ENCODE assay signal across 7 mouse cellular contexts in genomic region chr14:21488426-21489115, GRCm38 (mm10). TPM values are rescaled to one million over a fixed set of nuclear protein-coding genes. Genes with fewer than 3 reads are reported as not detected.
DNase-seq lines count a peak whose midpoint lies in the region; ATAC-seq and TF ChIP-seq lines count a peak whose summit lies in the region.
"Not testable (repeated sequence)": the region's sequence is repeated elsewhere in the genome, so short reads cannot be mapped to it uniquely, and the experiment has no call there.

No protein-coding gene starts in this region.

- DNase-seq in ES-E14 (ENCODE audit: low read depth, low spot score); forebrain, embryonic 10.5 days (ENCODE audit: extremely low spot score, low spot score); forebrain, embryonic 14.5 days (ENCODE audit: low spot score); hindbrain, embryonic 10.5 days (ENCODE audit: low spot score): not testable (repeated sequence)
- peak; percentile 5 for DNase-seq in midbrain, postnatal 0 days (ENCODE audit: low spot score)

- peaks cover 40% of the 10 kb centered on the region for H3K36me3 ChIP-seq in ES-E14 (ENCODE audit: control insufficient read depth, insufficient read depth, low read length, poor library complexity, severe bottlenecking)
- H3K36me3 ChIP-seq in forebrain, embryonic 10.5 days (replicated peaks); forebrain, embryonic 14.5 days (ENCODE audit: control insufficient read depth, insufficient read depth, low read length); hindbrain, embryonic 10.5 days; hindbrain, embryonic 16.5 days (ENCODE audit: control insufficient read depth, insufficient read depth, low read length); midbrain, embryonic 12.5 days; midbrain, postnatal 0 days (ENCODE audit: insufficient read depth, low read length): not testable (repeated sequence)

- in situ Hi-C loops in ES-E14 (cut with MboI; ENCODE audit: low sequenced_read_pairs in 2 of 2, unreplicated experiment in 2 of 2): not testable (repeated sequence)

- not testable (repeated sequence) for H3K4me2 ChIP-seq in forebrain, embryonic 14.5 days (ENCODE audit: low read length); hindbrain, embryonic 16.5 days (ENCODE audit: low read length); midbrain, embryonic 12.5 days (replicated peaks); midbrain, postnatal 0 days (ENCODE audit: low read depth, low read length, poor library complexity, severe bottlenecking)

- peak; percentile 84 for ATAC-seq in forebrain, embryonic 14.5 days
- 0 out of 2 replicates have a peak, but pooled peaks have one; percentile 60 for ATAC-seq in hindbrain, embryonic 16.5 days
- ATAC-seq in midbrain, embryonic 12.5 days (ENCODE audit: low FRiP score, low read depth); midbrain, postnatal 0 days (ENCODE audit: low FRiP score): not testable (repeated sequence)

- not testable (repeated sequence) for H3K27me3 ChIP-seq in forebrain, embryonic 10.5 days (ENCODE audit: poor library complexity, severe bottlenecking); forebrain, embryonic 14.5 days (replicated peaks; ENCODE audit: control insufficient read depth, insufficient read depth, low read length); hindbrain, embryonic 10.5 days (ENCODE audit: insufficient read depth, poor library complexity, severe bottlenecking); hindbrain, embryonic 16.5 days (replicated peaks; ENCODE audit: control insufficient read depth, insufficient read depth, low read length); midbrain, embryonic 12.5 days; midbrain, postnatal 0 days (ENCODE audit: insufficient read depth, low read length)

- peaks cover 0 to 17% of the 10 kb centered on the region in 2 experiments; a peak in 3 of 4 replicates for H3K4me1 ChIP-seq in ES-E14 (ENCODE audit: control insufficient read depth in 2 of 2, insufficient read depth in 2 of 2, low read length in 2 of 2, poor library complexity in 1 of 2)
- peaks cover 18% of the 10 kb centered on the region for H3K4me1 ChIP-seq in forebrain, embryonic 10.5 days
- H3K4me1 ChIP-seq in forebrain, embryonic 14.5 days (ENCODE audit: control insufficient read depth, insufficient read depth, low read length); hindbrain, embryonic 10.5 days (replicated peaks); hindbrain, embryonic 16.5 days (ENCODE audit: control insufficient read depth, insufficient read depth, low read depth, low read length); midbrain, embryonic 12.5 days; midbrain, postnatal 0 days (ENCODE audit: insufficient read depth, low read length): not testable (repeated sequence)

- not testable (repeated sequence) for H3K4me3 ChIP-seq in ES-E14 (ENCODE audit: insufficient read depth in 1 of 2, low read depth in 1 of 2, low read length in 2 of 2, poor library complexity in 1 of 2, severe bottlenecking in 1 of 2); forebrain, embryonic 10.5 days; forebrain, embryonic 14.5 days (ENCODE audit: low read depth, low read length); hindbrain, embryonic 10.5 days; hindbrain, embryonic 16.5 days (ENCODE audit: low read length); midbrain, embryonic 12.5 days; midbrain, postnatal 0 days (ENCODE audit: low read depth, low read length)

- peak overlapping the region; percentile 29; the same call in 1 of the 2 replicates for H3K27ac ChIP-seq in ES-E14 (ENCODE audit: insufficient read depth, low read depth, low read length, poor library complexity, severe bottlenecking)
- H3K27ac ChIP-seq in forebrain, embryonic 10.5 days: peak overlapping the region; percentile 68
- H3K27ac ChIP-seq in forebrain, embryonic 14.5 days (ENCODE audit: low read depth, low read length): peak overlapping the region; percentile 58
- H3K27ac ChIP-seq in hindbrain, embryonic 10.5 days: peak overlapping the region; percentile 63
- H3K27ac ChIP-seq in hindbrain, embryonic 16.5 days (ENCODE audit: low read depth, low read length): peak overlapping the region; percentile 17; the same call in 1 of the 2 replicates
- peak overlapping the region; percentile 64 for H3K27ac ChIP-seq in midbrain, embryonic 12.5 days (replicated peaks)
- H3K27ac ChIP-seq in midbrain, postnatal 0 days (ENCODE audit: low read depth, low read length): not testable (repeated sequence)

- not testable (repeated sequence) for H3K9ac ChIP-seq in ES-E14 (ENCODE audit: insufficient read depth, low read depth, low read length, poor library complexity, severe bottlenecking); forebrain, embryonic 14.5 days (ENCODE audit: low read length); hindbrain, embryonic 16.5 days (ENCODE audit: low read depth, low read length); midbrain, embryonic 12.5 days (replicated peaks); midbrain, postnatal 0 days (replicated peaks; ENCODE audit: low read length, poor library complexity, severe bottlenecking)

- H3K9me3 ChIP-seq in ES-E14 (ENCODE audit: control insufficient read depth, insufficient read depth, low read depth, low read length); forebrain, embryonic 10.5 days; forebrain, embryonic 14.5 days (replicated peaks; ENCODE audit: control insufficient read depth, low read length); hindbrain, embryonic 10.5 days; hindbrain, embryonic 16.5 days (ENCODE audit: control insufficient read depth, low read length); midbrain, embryonic 12.5 days; midbrain, postnatal 0 days (ENCODE audit: low read length): not testable (repeated sequence)

- TF ChIP-seq CTCF in midbrain, postnatal 0 days (IDR thresholded peaks at IDR 0.05): not testable (repeated sequence)

- WGBS in forebrain, embryonic 10.5 days: 76% methylated on average over 9 of the region's 9 CpGs
- 25% methylated on average over 8 of the region's 9 CpGs for WGBS in forebrain, embryonic 14.5 days
- WGBS in hindbrain, embryonic 10.5 days: 72% methylated on average over 9 of the region's 9 CpGs
- 61% methylated on average over 6 of the region's 9 CpGs for WGBS in hindbrain, embryonic 16.5 days
- WGBS in midbrain, embryonic 12.5 days: 75% methylated on average over 8 of the region's 9 CpGs
- 53% methylated on average over 8 of the region's 9 CpGs for WGBS in midbrain, postnatal 0 days

RNA-seq across cellular contexts. Expression of gene Kat6b, which starts 7.3 kb away (rescaled TPM):
- 172 and 204 TPM in 2 replicates for total RNA-seq in ES-E14 (2012; rRNA removed)
- polyA plus RNA-seq in forebrain, embryonic 10.5 days (2016; fragmentation: Nextera tagmentation; extraction: Ambion mirVana): 15.6 and 18.4 TPM in 2 replicates
- polyA plus RNA-seq in forebrain, embryonic 14.5 days (2014; fragmentation: Nextera tagmentation; extraction: Ambion mirVana): 28.8 and 34.6 TPM in 2 replicates
- 9.6 and 13.3 TPM in 2 replicates for polyA plus RNA-seq in hindbrain, embryonic 10.5 days (2016; fragmentation: Nextera tagmentation; extraction: Ambion mirVana)
- polyA plus RNA-seq in hindbrain, embryonic 16.5 days (2015; fragmentation: Nextera tagmentation; extraction: Ambion mirVana): 14.2 and 16.0 TPM in 2 replicates
- polyA plus RNA-seq in midbrain, embryonic 12.5 days (2016; fragmentation: Nextera tagmentation; extraction: Ambion mirVana): 25.4 and 28.2 TPM in 2 replicates
- 23.1 and 34.0 TPM in 2 replicates for total RNA-seq in midbrain, postnatal 0 days (2014; rRNA removed)
- polyA plus RNA-seq in midbrain, postnatal 0 days (2015; fragmentation: Nextera tagmentation; extraction: Ambion mirVana): 13.9 and 15.2 TPM in 2 replicates
